Mouse (Mus musculus): ENCODE results near the gene Hoxb7.

Hoxb7 gene

DNA sequence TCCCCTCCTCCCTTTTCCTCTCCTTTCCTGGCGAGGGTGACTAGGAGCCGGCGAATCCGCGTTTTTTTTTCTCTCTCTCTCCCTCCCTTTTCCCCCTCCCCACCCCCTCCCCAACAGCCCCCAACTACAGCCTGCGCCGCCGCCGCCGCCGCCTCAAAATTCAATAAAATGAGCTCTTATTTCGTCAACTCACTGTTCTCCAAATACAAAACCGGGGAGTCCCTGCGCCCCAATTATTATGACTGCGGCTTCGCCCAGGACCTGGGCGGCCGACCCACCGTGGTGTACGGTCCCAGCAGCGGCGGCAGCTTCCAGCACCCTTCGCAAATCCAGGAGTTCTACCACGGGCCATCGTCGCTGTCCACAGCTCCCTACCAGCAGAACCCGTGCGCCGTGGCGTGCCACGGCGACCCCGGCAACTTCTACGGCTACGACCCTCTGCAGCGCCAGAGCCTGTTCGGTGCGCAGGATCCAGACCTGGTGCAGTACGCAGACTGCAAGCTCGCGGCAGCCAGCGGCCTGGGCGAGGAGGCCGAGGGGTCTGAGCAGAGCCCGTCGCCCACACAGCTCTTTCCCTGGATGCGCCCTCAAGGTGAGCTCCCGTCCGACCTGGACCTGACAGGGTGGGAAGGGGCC lies 3.5 kb upstream of the Hoxb7 start:
- in situ Hi-C loops (cut with MboI; ENCODE audit: unreplicated experiment in 2 of 2) = loop anchor here (5.0 to 25.0 kb wide), 6 partner anchors 252 to 779 kb away; partner anchors contain the start of gene Osbpl7 (in 1 of the 2)

DNA sequence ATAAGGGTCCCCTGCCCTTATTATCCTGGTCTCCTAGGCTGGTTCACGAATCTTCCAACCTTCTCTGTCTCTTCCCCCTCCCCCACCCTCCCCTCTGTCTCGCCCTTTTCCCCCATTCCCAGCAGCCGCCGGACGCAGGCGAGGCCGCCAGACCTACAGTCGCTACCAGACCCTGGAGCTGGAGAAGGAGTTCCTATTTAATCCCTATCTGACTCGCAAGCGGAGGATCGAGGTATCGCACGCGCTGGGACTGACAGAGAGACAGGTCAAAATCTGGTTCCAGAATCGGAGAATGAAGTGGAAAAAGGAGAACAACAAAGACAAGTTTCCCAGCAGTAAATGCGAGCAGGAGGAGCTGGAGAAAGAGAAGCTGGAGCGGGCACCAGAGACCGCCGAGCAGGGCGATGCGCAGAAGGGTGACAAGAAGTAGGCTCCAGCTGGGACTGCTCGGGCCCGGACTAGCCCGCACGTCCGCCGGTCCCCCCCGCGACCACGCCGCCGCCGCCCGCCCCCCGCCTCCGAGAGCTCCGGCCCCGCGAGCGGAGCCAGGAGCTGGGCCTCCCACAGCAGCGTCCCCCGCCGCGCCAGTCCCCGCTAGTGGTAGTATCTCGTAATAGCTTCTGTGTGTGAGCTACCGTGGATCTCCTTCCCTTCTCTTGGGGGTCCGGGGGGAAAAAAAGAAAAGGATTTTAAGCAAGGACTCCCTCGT lies 2.2 kb upstream of the Hoxb7 start:
- in situ Hi-C loops (cut with MboI; ENCODE audit: unreplicated experiment in 2 of 2) = loop anchor here (5.0 to 25.0 kb wide), 6 partner anchors 251 to 778 kb away; partner anchors contain the start of gene Osbpl7 (in 1 of the 2)

DNA sequence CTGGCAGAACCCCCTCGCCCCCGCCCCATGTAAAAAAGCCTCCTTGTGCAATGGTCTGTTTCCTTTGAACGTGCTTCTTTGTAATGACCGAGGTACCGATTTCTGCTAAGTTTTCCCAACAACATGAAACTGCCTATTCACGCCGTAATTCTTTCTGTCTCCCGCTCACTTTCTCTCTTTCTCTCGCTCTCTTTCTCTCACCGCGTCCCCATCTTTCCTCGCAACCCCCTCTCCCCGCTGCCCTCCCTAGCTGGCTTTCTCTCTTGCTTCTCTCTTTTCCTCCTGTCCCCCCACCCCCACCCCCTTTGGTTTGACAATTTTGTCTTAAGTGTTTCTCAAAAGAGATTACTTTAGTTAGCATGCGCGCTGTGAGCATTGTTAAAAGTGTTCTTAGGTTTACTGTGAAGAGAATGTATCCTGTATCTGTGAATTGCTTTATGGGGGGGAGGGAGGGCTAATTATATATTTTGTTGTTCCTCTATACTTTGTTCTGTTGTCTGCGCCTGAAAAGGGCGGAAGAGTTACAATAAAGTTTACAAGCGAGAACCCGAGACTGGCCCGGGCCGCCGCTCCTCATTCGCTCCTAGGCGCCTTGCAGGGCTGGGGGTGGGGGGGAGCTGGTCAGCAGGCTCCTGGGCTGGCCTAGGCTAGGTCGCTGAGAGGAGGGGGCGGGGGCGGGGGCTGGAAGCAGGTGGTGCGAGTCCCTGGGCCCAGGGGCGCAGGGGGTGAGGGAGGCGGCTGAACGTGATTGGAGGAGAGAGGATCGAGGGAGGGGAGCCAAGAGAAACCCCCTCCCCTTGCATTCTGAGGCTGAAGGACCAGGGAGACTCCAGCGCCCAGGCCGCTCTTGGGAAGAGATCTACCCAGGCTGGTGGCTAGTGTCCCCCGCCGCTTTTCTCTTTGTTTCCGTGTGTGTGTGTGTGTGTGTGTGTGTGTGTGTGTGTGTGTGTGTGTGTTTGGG lies 1.4 kb upstream of the Hoxb7 start:
- in situ Hi-C loops (cut with MboI; ENCODE audit: unreplicated experiment in 2 of 2) = loop anchor here (5.0 to 25.0 kb wide), 6 partner anchors 250 to 777 kb away; partner anchors contain the start of gene Osbpl7 (in 1 of the 2)

DNA sequence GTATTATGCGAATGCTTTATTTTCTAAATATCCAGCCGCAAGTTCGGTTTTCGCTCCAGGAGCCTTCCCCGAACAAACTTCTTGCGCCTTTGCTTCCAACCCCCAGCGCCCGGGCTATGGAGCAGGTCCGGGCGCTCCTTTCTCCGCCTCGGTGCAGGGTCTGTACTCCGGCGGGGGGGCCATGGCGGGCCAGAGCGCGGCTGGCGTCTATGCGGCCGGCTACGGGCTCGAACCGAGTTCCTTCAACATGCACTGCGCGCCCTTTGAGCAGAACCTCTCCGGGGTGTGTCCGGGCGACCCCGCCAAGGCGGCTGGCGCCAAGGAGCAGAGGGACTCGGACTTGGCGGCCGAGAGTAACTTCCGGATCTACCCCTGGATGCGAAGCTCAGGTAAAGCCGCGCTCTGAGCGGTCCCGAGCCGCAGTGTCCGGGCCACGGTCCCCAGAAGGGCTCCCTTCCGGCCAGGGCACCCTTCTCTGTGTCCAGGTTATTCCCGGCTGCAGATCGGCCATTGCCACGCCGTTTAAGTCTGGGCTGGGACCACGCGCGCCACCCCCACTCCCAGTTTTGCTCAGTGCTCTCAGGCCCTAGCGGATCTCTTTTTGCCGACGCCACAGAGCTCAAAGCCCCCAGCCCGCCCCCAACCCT lies 439 bp downstream of the Hoxb7 start:
- in situ Hi-C loops (cut with MboI; ENCODE audit: unreplicated experiment in 2 of 2) = loop anchor here (10.0 to 25.0 kb wide), 4 partner anchors 248 to 775 kb away; partner anchors contain the start of gene Osbpl7 (in 1 of the 2)

DNA sequence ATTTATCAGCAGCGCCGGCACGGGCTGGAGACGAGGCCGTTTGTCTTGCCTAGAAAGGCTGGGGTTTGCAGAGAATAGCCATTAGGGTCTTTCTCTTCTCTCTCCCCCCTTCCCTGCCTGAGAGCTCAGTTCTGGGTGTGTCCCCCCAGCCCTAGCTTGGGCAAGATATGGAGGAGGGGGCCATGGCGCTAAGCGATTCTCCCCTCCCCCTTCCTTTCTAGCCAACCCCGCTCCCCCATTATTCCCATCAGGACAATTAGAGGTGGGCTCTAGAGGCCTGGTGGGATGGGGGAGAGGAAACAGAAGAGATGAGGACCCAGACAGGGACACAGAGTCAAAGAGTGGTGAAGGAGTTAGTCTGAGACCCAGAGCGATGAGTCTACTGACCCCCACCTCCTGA lies 988 bp downstream of the Hoxb7 start:
- in situ Hi-C loops (cut with MboI; ENCODE audit: unreplicated experiment in 2 of 2) = loop anchor here (10.0 to 25.0 kb wide), 4 partner anchors 247 to 775 kb away; partner anchors contain the start of gene Osbpl7 (in 1 of the 2)

DNA sequence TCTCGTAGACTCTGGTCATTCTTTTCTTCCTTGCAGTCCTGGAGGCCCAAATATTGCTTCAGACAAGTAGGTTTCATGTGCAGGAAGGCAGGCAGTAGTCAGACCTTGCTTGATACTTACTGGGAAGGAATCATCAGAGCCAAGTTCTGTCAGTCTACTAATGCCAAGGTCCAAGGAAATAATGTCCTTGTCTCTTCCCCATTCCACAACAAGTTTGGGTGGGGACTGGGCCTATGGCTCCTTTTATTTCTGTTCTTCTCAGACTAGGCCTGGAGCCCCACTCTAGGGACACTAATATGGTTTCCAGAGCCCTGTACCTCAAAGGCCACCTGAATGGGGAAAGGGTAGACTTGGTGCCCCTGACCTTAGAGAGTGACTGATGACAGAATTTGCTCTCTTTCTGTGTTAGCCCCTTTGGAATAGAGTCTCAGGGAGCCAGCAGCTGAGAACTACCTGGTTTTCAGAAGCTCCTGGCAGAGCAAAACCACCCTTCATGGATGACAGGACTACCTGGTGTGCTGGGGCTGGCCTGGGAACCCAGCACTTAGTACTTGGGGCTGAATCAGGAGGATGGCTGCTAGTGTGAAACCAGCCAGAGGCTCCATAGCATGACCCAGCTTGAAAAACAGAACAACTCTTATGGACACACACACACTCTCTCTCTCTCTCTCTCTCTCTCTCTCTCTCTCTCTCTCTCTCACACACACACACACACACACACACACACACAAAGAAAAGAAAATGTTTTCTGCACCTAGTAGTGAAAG lies 2.2 kb downstream of the Hoxb7 start:
- in situ Hi-C loops (cut with MboI; ENCODE audit: unreplicated experiment in 2 of 2) = loop anchor here (10.0 to 25.0 kb wide), 4 partner anchors 246 to 774 kb away; partner anchors contain the start of gene Osbpl7 (in 1 of the 2)

DNA sequence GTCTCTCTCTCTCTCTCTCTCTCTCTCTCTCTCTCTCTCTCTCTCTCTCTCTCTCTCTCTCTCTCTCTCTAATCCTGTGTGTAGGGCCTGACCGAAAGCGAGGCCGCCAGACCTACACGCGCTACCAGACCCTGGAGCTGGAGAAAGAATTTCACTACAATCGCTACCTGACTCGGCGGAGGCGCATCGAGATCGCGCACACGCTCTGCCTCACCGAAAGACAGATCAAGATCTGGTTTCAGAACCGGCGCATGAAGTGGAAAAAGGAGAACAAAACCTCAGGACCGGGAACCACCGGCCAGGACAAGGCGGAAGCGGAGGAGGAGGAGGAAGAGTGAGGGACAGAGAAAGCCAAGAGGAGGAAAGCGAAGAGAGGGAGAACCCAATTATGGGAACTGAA lies 2.9 kb downstream of the Hoxb7 start:
- in situ Hi-C loops (cut with MboI; ENCODE audit: unreplicated experiment in 2 of 2) = loop anchor here (10.0 to 25.0 kb wide), 4 partner anchors 246 to 773 kb away; partner anchors contain the start of gene Osbpl7 (in 1 of the 2)

DNA sequence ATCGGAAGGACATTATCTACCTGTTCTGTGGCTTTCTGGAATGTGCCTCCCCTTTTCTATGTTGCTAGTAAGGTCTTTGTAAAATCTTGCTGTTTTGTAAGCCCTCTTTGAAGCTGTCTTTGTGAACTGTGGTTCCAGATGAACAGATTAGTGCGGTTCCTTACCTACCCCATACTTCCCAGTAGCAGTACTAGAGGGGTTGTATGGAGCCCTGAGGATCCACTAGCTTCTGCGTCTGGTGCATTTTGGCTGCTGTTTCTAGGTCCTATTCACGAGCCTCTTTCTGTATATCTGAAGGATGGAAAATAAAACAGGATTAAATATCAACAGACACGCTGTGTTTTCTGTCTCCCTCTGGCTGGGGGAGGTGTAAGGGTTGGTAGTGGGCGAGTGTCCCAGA lies 3.4 kb downstream of the Hoxb7 start:
- in situ Hi-C loops (cut with MboI; ENCODE audit: unreplicated experiment in 2 of 2) = loop anchor here (10.0 to 25.0 kb wide), 4 partner anchors 245 to 772 kb away; partner anchors contain the start of gene Osbpl7 (in 1 of the 2)

DNA sequence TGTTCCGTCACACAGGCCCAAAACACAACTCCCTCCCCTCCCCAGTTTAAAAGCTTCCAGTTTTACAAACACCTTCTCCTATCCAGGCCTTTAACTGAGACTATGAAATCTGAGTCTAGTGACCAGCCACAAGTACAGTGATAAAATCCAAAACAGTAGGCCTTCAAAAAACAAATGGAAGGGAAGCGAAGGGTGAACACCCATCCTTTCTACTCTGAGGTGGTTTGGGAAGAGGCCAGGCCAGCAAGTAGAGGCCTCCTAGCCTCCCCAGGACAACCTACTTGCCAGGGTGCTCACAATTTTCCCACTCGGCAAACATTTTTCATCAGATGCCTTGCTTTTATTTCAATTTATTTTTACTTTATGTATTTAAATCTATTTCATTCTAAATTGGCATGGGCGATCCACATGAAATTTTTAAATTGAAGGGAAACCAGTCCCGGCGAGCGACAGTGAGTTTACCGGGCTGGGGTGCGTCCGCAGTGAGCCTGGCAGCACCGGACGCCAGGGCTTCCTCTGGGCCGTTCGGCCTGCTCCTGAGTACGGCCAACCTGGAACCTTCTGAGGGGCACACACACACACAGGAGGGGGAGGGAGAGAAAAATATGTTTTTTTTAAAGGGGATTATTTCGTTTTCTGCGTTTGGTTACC lies 4.4 kb downstream of the Hoxb7 start:
- in situ Hi-C loops (cut with MboI; ENCODE audit: unreplicated experiment in 2 of 2) = loop anchor here in 1 of 2 experiments (25.0 kb wide), 2 partner anchors 471 to 771 kb away; partner anchors contain the start of gene Osbpl7

DNA sequence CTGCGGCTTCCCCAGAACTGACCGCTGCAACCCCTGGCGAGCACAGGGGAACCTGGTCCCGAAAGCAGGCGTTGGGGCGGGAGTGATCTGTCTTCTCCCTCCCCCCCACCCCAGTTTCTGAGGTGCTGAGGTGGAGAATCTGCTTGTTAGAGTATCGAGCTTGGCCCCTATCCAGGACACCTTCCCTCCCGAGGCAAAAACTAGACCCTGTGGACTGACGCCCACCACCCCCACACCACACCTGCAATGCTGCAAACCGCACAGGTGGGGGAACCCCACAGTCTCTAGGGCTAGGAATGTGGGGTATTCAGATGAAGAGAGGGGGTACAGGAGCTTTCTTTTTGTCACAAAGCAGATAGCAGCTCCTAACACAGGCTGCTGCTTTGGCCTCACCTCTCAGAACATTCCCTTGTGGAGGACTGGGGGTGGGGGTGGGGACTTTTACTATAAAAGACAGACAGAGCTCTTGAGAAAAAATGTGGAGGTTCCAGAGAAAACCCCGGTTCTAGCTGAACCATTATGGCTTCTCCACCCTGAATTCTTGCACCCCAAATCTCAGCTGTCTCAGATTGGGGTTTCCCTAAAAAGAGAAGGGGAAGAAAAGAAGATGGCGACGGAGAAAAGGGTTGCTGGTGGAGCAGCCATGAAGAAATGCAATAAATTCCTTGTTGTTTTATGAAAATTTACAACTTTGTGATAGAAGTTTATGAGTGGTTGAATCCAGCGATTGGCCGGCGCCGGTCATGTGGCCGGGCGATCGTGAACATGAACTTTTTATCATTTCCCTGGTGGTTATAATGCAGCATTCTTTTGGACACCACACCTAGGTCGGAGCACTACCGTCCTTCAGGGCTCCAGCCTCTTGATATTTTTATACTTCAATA lies 5.5 kb downstream of the Hoxb7 start, which contains the start of gene Hoxb6:
TSS of gene Hoxb6 (plus strand) at position 796 of the 884 bp plus-strand sequence.
- in situ Hi-C loops (cut with MboI; ENCODE audit: unreplicated experiment in 2 of 2) = loop anchor here in 1 of 2 experiments (25.0 kb wide), 2 partner anchors 470 to 770 kb away; partner anchors contain the start of gene Osbpl7

DNA sequence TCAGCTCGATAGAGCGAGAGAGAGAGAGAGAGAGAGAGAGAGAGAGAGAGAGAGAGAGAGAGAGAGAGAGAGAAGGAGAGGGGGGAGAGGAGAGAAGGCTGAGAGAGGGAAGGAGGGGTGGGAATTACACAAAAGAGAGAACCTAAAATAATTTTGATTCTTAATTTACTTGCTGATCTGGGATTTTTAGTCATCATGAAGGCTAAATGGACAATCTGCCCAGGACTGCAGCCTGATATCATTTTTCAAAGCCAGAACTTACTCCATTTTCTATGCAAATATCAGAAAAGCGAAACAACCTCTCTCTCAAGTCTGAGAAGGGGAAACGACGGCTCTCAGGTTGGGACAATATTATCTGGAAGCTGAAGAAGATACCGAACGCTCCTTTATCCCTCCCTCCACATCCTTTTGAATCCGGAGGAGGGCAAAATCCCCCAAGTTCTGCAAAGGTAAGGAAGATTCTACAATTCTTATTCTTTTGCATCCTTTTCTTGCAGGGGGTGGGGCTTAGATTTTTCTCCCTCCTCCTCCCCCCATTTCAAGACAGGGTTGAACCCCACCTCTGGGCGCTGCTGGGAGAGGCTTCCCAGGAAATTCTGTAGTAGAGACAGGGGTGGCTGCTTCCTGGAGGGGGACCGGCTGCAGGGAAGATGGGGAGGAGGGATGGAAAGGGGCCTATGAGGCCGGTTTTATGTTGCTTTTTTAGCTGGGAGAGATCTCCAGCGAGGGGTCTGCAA lies 6.3 kb downstream of the Hoxb7 start:
- in situ Hi-C loops (cut with MboI; ENCODE audit: unreplicated experiment in 2 of 2) = loop anchor here in 1 of 2 experiments (25.0 kb wide), 2 partner anchors 470 to 770 kb away; partner anchors contain the start of gene Osbpl7

DNA sequence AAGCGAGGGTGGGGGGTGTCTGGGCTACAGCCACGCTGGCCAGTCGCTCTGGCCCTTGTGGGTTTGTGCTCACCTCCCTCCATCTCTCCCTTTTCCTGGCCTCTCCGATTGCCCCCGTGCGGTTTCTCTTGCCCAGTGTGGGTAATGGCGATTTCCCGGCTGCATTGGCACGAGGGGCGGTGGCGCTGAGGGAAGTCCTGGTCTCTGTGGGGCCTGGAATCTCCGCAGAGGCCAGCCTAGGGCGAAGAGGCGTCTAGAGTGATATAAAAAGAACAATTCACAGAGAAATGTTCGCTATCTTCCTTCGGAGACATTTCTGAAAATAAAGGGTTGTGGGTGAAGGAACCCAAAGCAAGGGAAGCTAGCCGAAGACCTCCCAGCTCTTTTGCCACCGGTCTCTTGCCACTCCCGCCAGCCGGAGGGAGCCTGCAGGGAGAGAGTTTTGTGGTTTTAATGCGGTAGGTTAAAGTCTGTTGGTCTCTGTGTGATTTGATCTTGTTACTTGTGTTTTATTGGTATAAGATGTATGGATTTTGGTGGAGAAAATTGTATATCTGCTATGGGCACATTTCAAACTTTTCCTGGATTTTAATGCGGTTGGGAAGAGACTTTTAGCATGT lies 7.0 kb downstream of the Hoxb7 start:
- in situ Hi-C loops (cut with MboI; ENCODE audit: unreplicated experiment in 2 of 2) = loop anchor here in 1 of 2 experiments (25.0 kb wide), 2 partner anchors 469 to 769 kb away; partner anchors contain the start of gene Osbpl7

DNA sequence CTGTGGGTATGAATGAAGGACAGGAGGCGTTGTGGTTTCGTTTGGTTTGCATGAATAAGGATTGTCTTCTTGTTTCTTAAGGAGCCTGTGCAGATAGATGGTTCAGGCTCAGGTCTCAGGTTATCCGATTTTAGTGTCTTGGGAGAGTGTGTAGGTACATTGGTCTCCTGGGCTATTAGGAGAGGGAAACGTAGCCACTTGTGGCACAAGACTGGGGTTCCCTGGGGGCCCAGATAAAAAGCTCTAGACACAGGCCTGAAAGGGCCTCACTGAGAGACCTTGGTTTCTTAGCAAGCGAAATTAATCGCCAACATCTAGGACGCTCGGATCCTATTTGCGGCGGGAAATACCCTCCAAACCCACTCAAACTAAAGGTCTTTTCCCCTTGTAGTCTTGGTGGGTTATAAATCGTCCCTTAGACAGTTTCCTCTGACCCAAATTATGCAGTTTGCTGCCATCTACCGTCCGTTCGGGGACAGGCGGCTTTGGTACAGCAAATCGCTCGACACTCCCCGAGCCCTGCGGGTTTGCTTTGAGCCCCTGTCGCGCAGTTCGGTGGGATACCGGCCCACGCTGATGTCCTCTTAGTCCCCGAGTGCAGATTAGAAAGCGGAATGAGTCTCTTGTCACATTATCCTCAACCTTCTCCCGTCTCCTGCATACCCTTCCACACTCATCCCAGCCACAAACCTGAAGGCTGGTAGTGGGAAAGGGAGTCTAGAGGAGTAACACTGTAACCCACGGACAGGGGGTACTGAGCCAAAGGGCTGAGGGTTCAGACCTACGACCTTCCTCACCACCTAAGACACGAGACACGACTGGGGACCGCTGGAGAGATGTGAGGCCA lies 8.0 kb downstream of the Hoxb7 start:
- in situ Hi-C loops (cut with MboI; ENCODE audit: unreplicated experiment in 2 of 2) = loop anchor here in 1 of 2 experiments (25.0 kb wide), 2 partner anchors 468 to 768 kb away; partner anchors contain the start of gene Osbpl7

DNA sequence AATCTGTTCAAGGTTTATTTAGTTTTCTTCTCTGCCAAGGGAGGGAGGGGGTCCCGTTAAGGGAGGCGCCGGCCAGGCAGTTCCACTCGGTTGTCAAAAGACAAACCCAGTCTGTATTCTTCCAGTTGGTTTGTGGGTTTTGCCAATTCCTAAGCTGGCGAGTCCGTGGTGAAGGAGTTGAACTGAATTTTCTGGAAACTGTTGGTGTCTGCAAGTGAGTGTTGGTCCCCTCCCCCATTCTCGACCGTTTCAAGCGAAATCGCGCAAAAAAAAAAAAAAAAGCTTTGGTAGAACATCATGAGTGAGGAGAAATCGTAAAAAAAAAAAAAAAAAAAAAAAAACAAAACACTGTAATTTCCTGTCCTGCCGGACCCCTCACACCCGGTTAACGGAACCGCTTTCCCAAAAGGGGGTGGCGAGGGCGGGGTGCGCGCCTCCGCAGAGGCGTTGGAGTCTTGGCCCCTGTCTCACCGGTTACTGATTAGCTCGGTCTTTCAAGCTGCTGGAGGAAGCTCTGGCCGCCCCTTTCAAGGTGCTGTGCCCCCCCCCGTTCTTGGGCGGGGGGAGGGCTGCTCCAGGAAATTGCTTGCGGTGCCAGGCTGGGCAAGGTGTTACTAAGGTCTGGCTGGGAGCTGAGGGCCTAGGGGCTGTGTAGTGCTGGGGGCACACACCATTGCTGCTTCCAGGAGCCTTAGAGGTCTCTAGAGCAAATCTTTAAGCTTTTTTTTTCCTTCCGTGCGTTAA lies 8.8 kb downstream of the Hoxb7 start:
- in situ Hi-C loops (cut with MboI; ENCODE audit: unreplicated experiment in 2 of 2) = loop anchor here in 1 of 2 experiments (25.0 kb wide), 2 partner anchors 467 to 767 kb away; partner anchors contain the start of gene Osbpl7
